ENCODE assay signal across 11 mouse cellular contexts in the genomic region with DNA sequence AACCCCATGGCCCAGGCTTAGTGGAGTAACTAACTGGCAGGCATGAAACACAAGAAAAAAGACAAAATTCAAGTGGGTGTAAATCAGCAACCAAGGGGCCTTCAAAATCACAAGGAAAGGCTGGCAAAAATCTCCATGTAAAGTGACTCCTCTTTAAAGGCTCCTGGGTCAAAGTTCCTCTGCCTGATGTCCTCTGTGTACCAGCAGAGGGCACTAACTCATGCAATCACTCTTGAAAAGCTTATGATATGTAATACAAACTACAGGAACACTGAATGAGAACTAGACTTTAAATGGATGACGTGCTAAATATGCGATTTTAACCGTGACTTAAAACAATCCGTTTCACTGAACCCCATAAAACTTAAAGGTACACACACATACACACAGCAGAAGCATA.
DNase-seq lines count a peak whose midpoint lies in the region; TF ChIP-seq lines count a peak whose summit lies in the region.
"Had no signal": no experiment of that assay in that cellular context is flagged by ENCODE, and none has a peak within 500 bp of the region (broad histone marks: within the 10 kb centered on the region; RNA-seq: fewer than 3 reads in every experiment).

No protein-coding gene starts in this region.

- DNase-seq in heart, adult 2 months, result no peak
- no peak for DNase-seq in heart, embryonic 10.5 days (ENCODE audit: low spot score)
- peak; percentile 11 for DNase-seq in thymus, postnatal 25 days
- no peak for DNase-seq in thymus, postnatal 36 days
- peak; percentile 19 for DNase-seq in large intestine, adult 2 months (ENCODE audit: low read depth, low spot score)
- DNase-seq in adrenal gland, postnatal 4 days (ENCODE audit: low spot score in 2 of 2), result no peak
- DNase-seq in adrenal gland, adult 8-10 months, result no peak
- no peak for DNase-seq in right cerebral cortex, postnatal 4 days

- no peaks in the 10 kb centered on the region for H3K27me3 ChIP-seq in heart, adult 2 months (ENCODE audit: control insufficient read depth, insufficient read depth, low read length)
- H3K27me3 ChIP-seq in heart, embryonic 10.5 days (ENCODE audit: insufficient read depth, poor library complexity, severe bottlenecking), result no peaks in the 10 kb centered on the region
- H3K27me3 ChIP-seq: embryonic facial prominence, embryonic 15.5 days; limb, embryonic 13.5 days; neural tube, embryonic 12.5 days had no signal

- no peaks in the 10 kb centered on the region for H3K9me3 ChIP-seq in heart, embryonic 10.5 days
- H3K9me3 ChIP-seq: embryonic facial prominence, embryonic 15.5 days; limb, embryonic 13.5 days; neural tube, embryonic 12.5 days had no signal

- H3K27ac ChIP-seq in heart, adult 2 months, result no peak overlapping the region
- H3K27ac ChIP-seq in heart, embryonic 10.5 days, result no peak overlapping the region
- H3K27ac ChIP-seq: embryonic facial prominence, embryonic 15.5 days; limb, embryonic 13.5 days; neural tube, embryonic 12.5 days had no signal

- intact Hi-C loops in heart, adult 2 months (cut with DNase I), result loop anchor here (2.0 to 10.0 kb wide), 2 partner anchors 76 to 146 kb away; no protein-coding TSS in a partner anchor

- no peak for TF ChIP-seq POLR2A in heart, adult 2 months (IDR thresholded peaks at IDR 0.05; ENCODE audit: insufficient read depth, low read depth, low read length)

- 61% methylated on average over 4 of the region's 4 CpGs for WGBS in heart, adult 2 months
- 78% methylated on average over 4 of the region's 4 CpGs for WGBS in heart, embryonic 10.5 days
- WGBS in large intestine, adult 2 months, result 23% methylated on average over 4 of the region's 4 CpGs

- no peak for TF ChIP-seq EP300 in heart, adult 2 months (IDR thresholded peaks at IDR 0.05; ENCODE audit: insufficient read depth, low read depth, low read length)

- H3K4me1 ChIP-seq in heart, adult 2 months (ENCODE audit: control insufficient read depth, insufficient read depth, low read length), result no peaks in the 10 kb centered on the region; the same call in none of the 2 replicates
- H3K4me1 ChIP-seq in heart, embryonic 10.5 days, result peaks cover 17% of the 10 kb centered on the region; the same call in 1 of the 2 replicates
- H3K4me1 ChIP-seq: neural tube, embryonic 12.5 days had no signal

- no peak overlapping the region for H3K4me3 ChIP-seq in heart, adult 2 months
- H3K4me3 ChIP-seq in heart, embryonic 10.5 days, result no peak overlapping the region
- H3K4me3 ChIP-seq: embryonic facial prominence, embryonic 15.5 days; limb, embryonic 13.5 days; neural tube, embryonic 12.5 days had no signal

- no peaks in the 10 kb centered on the region; the same call in 1 of the 2 replicates for H3K79me2 ChIP-seq in heart, adult 2 months (replicated peaks; ENCODE audit: control insufficient read depth, insufficient read depth, low read length)

- H3K9ac ChIP-seq in heart, adult 2 months (ENCODE audit: low read depth, low read length), result no peak overlapping the region
- H3K9ac ChIP-seq: embryonic facial prominence, embryonic 15.5 days; limb, embryonic 13.5 days; neural tube, embryonic 12.5 days had no signal

- H3K36me3 ChIP-seq in heart, adult 2 months (ENCODE audit: control insufficient read depth, insufficient read depth, low read length), result no peaks in the 10 kb centered on the region
- H3K36me3 ChIP-seq in heart, embryonic 10.5 days, result no peaks in the 10 kb centered on the region
- H3K36me3 ChIP-seq: limb, embryonic 13.5 days; neural tube, embryonic 12.5 days had no signal

- TF ChIP-seq CTCF in heart, adult 2 months (IDR thresholded peaks at IDR 0.05), result peak; percentile 80

Comparison
In these comparisons a context has a peak if more than half of its experiments do, and no peak if none do; other contexts are left out.
1. DNase-seq: peak in thymus, postnatal 25 days (single experiment) and large intestine, adult 2 months (single experiment); none in heart, adult 2 months (0 of 2), heart, embryonic 10.5 days (single experiment), thymus, postnatal 36 days (0 of 2), adrenal gland, postnatal 4 days (0 of 2), adrenal gland, adult 8-10 months (single experiment) and right cerebral cortex, postnatal 4 days (single experiment).